Mouse (Mus musculus) limb, embryonic 15.5 days (tissue): Measurements from ENCODE around the gene Psmd12. TPM values are rescaled to one million over a fixed set of nuclear protein-coding genes. Genes with fewer than 3 reads are reported as not detected.

Experiments used
- ATAC-seq: fragments of 200-750 bp; cut with Nextera tagmentation; 2 replicates; pipeline ENCODE4 v1.8.0; 2017; ENCODE audit warnings: low read depth, moderate TSS enrichment; ENCODE audit not compliant: insufficient number of reproducible peaks, low FRiP score, low TSS enrichment
- H3K27ac ChIP-seq: fragments of 300-500 bp; sonication (generic); 2 replicates; pipeline ENCODE4 v1.5.1; 2015; ENCODE audit warnings: moderate library complexity, mild to moderate bottlenecking, inconsistent platforms
- H3K27me3 ChIP-seq: fragments of 300-500 bp; sonication (generic); 2 replicates; pipeline ENCODE4 v1.6.1; 2015; ENCODE audit warnings: inconsistent platforms
- H3K36me3 ChIP-seq: fragments of 300-500 bp; sonication (generic); 2 replicates; pipeline ENCODE4 v1.6.1; 2015; ENCODE audit warnings: inconsistent platforms
- H3K4me1 ChIP-seq: fragments of 300-500 bp; sonication (generic); 2 replicates; pipeline ENCODE4 v1.6.1; 2015; ENCODE audit warnings: inconsistent platforms
- H3K4me2 ChIP-seq: fragments of 300-500 bp; sonication (generic); 2 replicates; pipeline ENCODE4 v1.6.1; 2015; ENCODE audit warnings: mild to moderate bottlenecking, inconsistent platforms
- H3K4me3 ChIP-seq: fragments of 300-500 bp; sonication (generic); 2 replicates; pipeline ENCODE4 v1.5.1; 2015; ENCODE audit warnings: mild to moderate bottlenecking, inconsistent platforms
- H3K9ac ChIP-seq: fragments of 300-500 bp; sonication (generic); 2 replicates; pipeline ENCODE4 v1.6.1; 2015; ENCODE audit warnings: inconsistent platforms
- H3K9me3 ChIP-seq: fragments of 300-500 bp; sonication (generic); 2 replicates; pipeline ENCODE4 v1.6.1; 2016; ENCODE audit warnings: inconsistent platforms
- WGBS: fragments of 180-500 bp; shearing (Covaris S2); methylation state at CpG from one replicate; pipeline ENCODE4 v1.1.7; 2015; 5-methylcytosine and 5-hydroxymethylcytosine counted together
- polyA plus RNA-seq: library from polyadenylated mRNA; unstranded; fragments of >200 nt; fragmentation: Nextera tagmentation; extraction: Ambion mirVana; gene quantifications from 2 replicates; pipeline ENCODE4 v1.2.1, GENCODE M21; 2015

Psmd12 gene
- polyA plus RNA-seq, 1 experiment from 2014 or later = 157 TPM

GRCm38 (mm10) chr11:107465041-107465440 lies 14.2 kb upstream of the Psmd12 start:
- no peaks in the 10 kb centered on the region for H3K9me3 ChIP-seq
- H3K9ac ChIP-seq = no peak overlapping the region
- no peak for ATAC-seq
- H3K4me1 ChIP-seq = peaks cover 16% of the 10 kb centered on the region
- no peaks in the 10 kb centered on the region for H3K36me3 ChIP-seq
- no peak overlapping the region for H3K27ac ChIP-seq
- no peaks in the 10 kb centered on the region for H3K27me3 ChIP-seq
- no peak overlapping the region for H3K4me3 ChIP-seq
- no peak overlapping the region for H3K4me2 ChIP-seq
- WGBS = 83% methylated on average over 4 of the region's 4 CpGs

- Histone ChIP-seq H3K4me1 (peaks cover 18% of the 10 kb centered on the region), H3K4me2 (no peak overlapping the region), H3K9me3 (no peaks in the 10 kb centered on the region), H3K9ac (no peak overlapping the region), H3K27ac (no peak overlapping the region), H3K36me3 (no peaks in the 10 kb centered on the region), H3K4me3 (no peak overlapping the region), H3K27me3 (no peaks in the 10 kb centered on the region)
- no peak for ATAC-seq
- WGBS = 44% methylated on average over 1 of the region's 1 CpGs
Observed at GRCm38 (mm10) chr11:107465969-107466368, 13.3 kb upstream of the Psmd12 start.

- Histone ChIP-seq H3K27ac (no peak overlapping the region), H3K4me3 (no peak overlapping the region), H3K9ac (no peak overlapping the region), H3K27me3 (no peaks in the 10 kb centered on the region), H3K9me3 (no peaks in the 10 kb centered on the region), H3K36me3 (no peaks in the 10 kb centered on the region), H3K4me2 (no peak overlapping the region), H3K4me1 (peaks cover 22% of the 10 kb centered on the region)
- 75% methylated on average over 6 of the region's 6 CpGs for WGBS
- no peak for ATAC-seq
Observed at GRCm38 (mm10) chr11:107466611-107467391, 12.5 kb upstream of the Psmd12 start.

- ATAC-seq = no peak
- no peaks in the 10 kb centered on the region for H3K36me3 ChIP-seq
- H3K9me3 ChIP-seq = no peaks in the 10 kb centered on the region
- WGBS = 21% methylated on average over 16 of the region's 16 CpGs
- H3K4me2 ChIP-seq = peak overlapping the region; percentile 78
- peak overlapping the region; percentile 96 for H3K27ac ChIP-seq
- peaks cover 27% of the 10 kb centered on the region for H3K4me1 ChIP-seq
- H3K27me3 ChIP-seq = no peaks in the 10 kb centered on the region
- peak overlapping the region; percentile 87; the same call in 1 of the 2 replicates for H3K9ac ChIP-seq
- peak overlapping the region; percentile 82 for H3K4me3 ChIP-seq
Observed at GRCm38 (mm10) chr11:107468252-107469030, 10.8 kb upstream of the Psmd12 start.

- Histone ChIP-seq H3K9me3 (no peaks in the 10 kb centered on the region), H3K4me3 (peak overlapping the region; percentile 82), H3K27me3 (no peaks in the 10 kb centered on the region), H3K4me2 (peak overlapping the region; percentile 78), H3K36me3 (no peaks in the 10 kb centered on the region), H3K27ac (peak overlapping the region; percentile 96), H3K9ac (peak overlapping the region; percentile 87), H3K4me1 (peaks cover 27% of the 10 kb centered on the region)
- under 1% methylated on average over 37 of the region's 38 CpGs for WGBS
- peak; percentile 78 for ATAC-seq
Observed at GRCm38 (mm10) chr11:107469031-107469522, 10.2 kb upstream of the Psmd12 start.

- Histone ChIP-seq H3K4me2 (peak overlapping the region; percentile 78), H3K9ac (peak overlapping the region; percentile 87), H3K4me1 (peaks cover 27% of the 10 kb centered on the region), H3K36me3 (no peaks in the 10 kb centered on the region), H3K27ac (peak overlapping the region; percentile 96), H3K27me3 (no peaks in the 10 kb centered on the region), H3K4me3 (peak overlapping the region; percentile 82), H3K9me3 (no peaks in the 10 kb centered on the region)
- ATAC-seq = peak; percentile 16; the same call in 1 of the 2 replicates
- WGBS = under 1% methylated on average over 59 of the region's 59 CpGs
Observed at GRCm38 (mm10) chr11:107469523-107470371, 9.5 kb upstream of the Psmd12 start.

GRCm38 (mm10) chr11:107470521-107471041 lies 8.7 kb upstream of the Psmd12 start, which contains the start of gene Pitpnc1:
Gene Pitpnc1 (minus strand): TSS chr11:107470699.
- Histone ChIP-seq H3K27me3 (no peaks in the 10 kb centered on the region), H3K4me3 (peak within 1 kb of the TSS; percentile 82), H3K9me3 (no peaks in the 10 kb centered on the region), H3K27ac (peak within 1 kb of the TSS; percentile 96), H3K4me2 (peak within 1 kb of the TSS; percentile 78), H3K4me1 (peaks cover 27% of the 10 kb centered on the region), H3K9ac (peak within 1 kb of the TSS; percentile 87), H3K36me3 (no peaks in the 10 kb centered on the region)
- under 1% methylated on average over 37 of the region's 37 CpGs for WGBS
- peak; percentile 83 for ATAC-seq

GRCm38 (mm10) chr11:107471071-107471720 lies 8.1 kb upstream of the Psmd12 start:
- H3K4me1 ChIP-seq = peaks cover 27% of the 10 kb centered on the region
- 2% methylated on average over 11 of the region's 11 CpGs for WGBS
- no peaks in the 10 kb centered on the region for H3K9me3 ChIP-seq
- peak overlapping the region; percentile 82 for H3K4me3 ChIP-seq
- ATAC-seq = no peak
- peak overlapping the region; percentile 96 for H3K27ac ChIP-seq
- H3K4me2 ChIP-seq = peak overlapping the region; percentile 78
- H3K36me3 ChIP-seq = no peaks in the 10 kb centered on the region
- H3K27me3 ChIP-seq = no peaks in the 10 kb centered on the region
- H3K9ac ChIP-seq = peak overlapping the region; percentile 87; the same call in 1 of the 2 replicates

- Histone ChIP-seq H3K4me1 (peaks cover 21% of the 10 kb centered on the region), H3K4me2 (no peak overlapping the region), H3K9me3 (no peaks in the 10 kb centered on the region), H3K9ac (no peak overlapping the region), H3K36me3 (no peaks in the 10 kb centered on the region), H3K27ac (no peak overlapping the region), H3K4me3 (no peak overlapping the region), H3K27me3 (no peaks in the 10 kb centered on the region)
- ATAC-seq = no peak
- 73% methylated on average over 3 of the region's 3 CpGs for whole genome bisulfite sequencing
Observed at GRCm38 (mm10) chr11:107472304-107472703, 7.0 kb upstream of the Psmd12 start.

GRCm38 (mm10) chr11:107473137-107473820 lies 6.0 kb upstream of the Psmd12 start:
- 25% methylated on average over 8 of the region's 8 CpGs for WGBS
- H3K9me3 ChIP-seq = no peaks in the 10 kb centered on the region
- ATAC-seq = no peak
- no peaks in the 10 kb centered on the region for H3K36me3 ChIP-seq
- H3K4me1 ChIP-seq = peaks cover 16% of the 10 kb centered on the region
- H3K4me3 ChIP-seq = no peak overlapping the region
- no peak overlapping the region for H3K27ac ChIP-seq
- H3K9ac ChIP-seq = no peak overlapping the region
- H3K4me2 ChIP-seq = no peak overlapping the region
- no peaks in the 10 kb centered on the region for H3K27me3 ChIP-seq
